Mouse (Mus musculus): ENCODE data around the gene 1190002N15Rik. TPM values are rescaled to one million over a fixed set of nuclear protein-coding genes. Genes with fewer than 3 reads are reported as not detected.

The 1190002N15Rik gene
- total and polyA plus RNA-seq, 3 experiments = 4.7 to 8.8 TPM; not detected in 1

- Histone ChIP-seq H3K27me3 (ENCODE audit: control insufficient read depth in 1 of 2, insufficient read depth in 2 of 2, low read length in 2 of 2) (no peaks in the 10 kb centered on the region), H3K36me3 (ENCODE audit: control insufficient read depth in 1 of 2, insufficient read depth in 2 of 2, low read length in 2 of 2) (peaks cover 0 to 5% of the 10 kb centered on the region in 2 experiments; a peak in 2 of 4 replicates), H3K4me3 (ENCODE audit: control insufficient read depth in 1 of 2, insufficient read depth in 1 of 2, low read depth in 2 of 2, low read length in 2 of 2) (no peak overlapping the region), H3K4me1 (ENCODE audit: control insufficient read depth in 1 of 2, insufficient read depth in 2 of 2, low read length in 2 of 2) (peaks cover 4 to 8% of the 10 kb centered on the region in 2 experiments; a peak in 3 of 4 replicates), H3K79me2 (ENCODE audit: control insufficient read depth, insufficient read depth, low read length, poor library complexity) (no peaks in the 10 kb centered on the region), H3K9ac (ENCODE audit: control insufficient read depth, low read depth, low read length, poor library complexity, severe bottlenecking) (no peak overlapping the region), H3K27ac (ENCODE audit: control insufficient read depth, low read depth, low read length) (no peak overlapping the region), H3K9me3 (replicated peaks; ENCODE audit: insufficient read depth, low read length) (no peaks in the 10 kb centered on the region)
- no peak for DNase-seq (ENCODE audit: low read depth, low spot score)
- TF ChIP-seq CHD1 (IDR thresholded peaks at IDR 0.05; ENCODE audit: low read depth, low read length) (no peak), GATA1 (IDR thresholded peaks at IDR 0.05; ENCODE audit: low read depth, low read length) (no peak), POLR2AphosphoS5 (IDR thresholded peaks at IDR 0.05; ENCODE audit: borderline replicate concordance, low read depth, low read length) (no peak), CHD2 (IDR thresholded peaks at IDR 0.05; ENCODE audit: low read length) (no peak)
These were observed 12.7 kb upstream of the 1190002N15Rik start for GRCm38 (mm10) chr9:94550493-94551095.

GRCm38 (mm10) chr9:94543881-94544280, 6.0 kb upstream of the 1190002N15Rik start:
- no peaks in the 10 kb centered on the region for H3K79me2 ChIP-seq (ENCODE audit: control insufficient read depth, insufficient read depth, low read length, poor library complexity)
- peaks cover 0 to 25% of the 10 kb centered on the region in 2 experiments; a peak in 2 of 4 replicates for H3K36me3 ChIP-seq (ENCODE audit: control insufficient read depth in 1 of 2, insufficient read depth in 2 of 2, low read length in 2 of 2)
- no peaks in the 10 kb centered on the region for H3K9me3 ChIP-seq (replicated peaks; ENCODE audit: insufficient read depth, low read length)
- H3K27ac ChIP-seq (ENCODE audit: control insufficient read depth, low read depth, low read length) = no peak overlapping the region
- H3K4me1 ChIP-seq (ENCODE audit: control insufficient read depth in 1 of 2, insufficient read depth in 2 of 2, low read length in 2 of 2) = peaks cover 11 to 18% of the 10 kb centered on the region in 2 experiments
- TF ChIP-seq MYC (IDR thresholded peaks at IDR 0.05; ENCODE audit: low read depth, low read length) (no peak), NELFE (IDR thresholded peaks at IDR 0.05; ENCODE audit: low read depth, low read length) (no peak), TCF12 (IDR thresholded peaks at IDR 0.05; ENCODE audit: low read depth, low read length) (0 out of 2 replicates have a peak, but pooled peaks have one; percentile 10), GATA1 (IDR thresholded peaks at IDR 0.05; ENCODE audit: low read depth, low read length) (peak; percentile 38; the same call in 1 of the 2 replicates), EP300 (IDR thresholded peaks at IDR 0.05; ENCODE audit: low read depth in 1 of 2, low read length in 2 of 2) (peak; percentile 66 to 68; a peak in 3 of 4 replicates)
- no peak overlapping the region for H3K9ac ChIP-seq (ENCODE audit: control insufficient read depth, low read depth, low read length, poor library complexity, severe bottlenecking)
- no peak overlapping the region for H3K4me3 ChIP-seq (ENCODE audit: control insufficient read depth in 1 of 2, insufficient read depth in 1 of 2, low read depth in 2 of 2, low read length in 2 of 2)
- no peaks in the 10 kb centered on the region for H3K27me3 ChIP-seq (ENCODE audit: control insufficient read depth in 1 of 2, insufficient read depth in 2 of 2, low read length in 2 of 2)
- DNase-seq (ENCODE audit: low read depth, low spot score) = peak; percentile 24

- no peaks in the 10 kb centered on the region for H3K27me3 ChIP-seq (ENCODE audit: control insufficient read depth in 1 of 2, insufficient read depth in 2 of 2, low read length in 2 of 2)
- DNase-seq (ENCODE audit: low read depth, low spot score) = peak; percentile 77
- peak overlapping the region; percentile 57 for H3K27ac ChIP-seq (ENCODE audit: control insufficient read depth, low read depth, low read length)
- peaks cover 11 to 18% of the 10 kb centered on the region in 2 experiments for H3K4me1 ChIP-seq (ENCODE audit: control insufficient read depth in 1 of 2, insufficient read depth in 2 of 2, low read length in 2 of 2)
- peaks cover 0 to 29% of the 10 kb centered on the region in 2 experiments; a peak in 2 of 4 replicates for H3K36me3 ChIP-seq (ENCODE audit: control insufficient read depth in 1 of 2, insufficient read depth in 2 of 2, low read length in 2 of 2)
- peak overlapping the region; percentile 34 for H3K9ac ChIP-seq (ENCODE audit: control insufficient read depth, low read depth, low read length, poor library complexity, severe bottlenecking)
- no peaks in the 10 kb centered on the region for H3K9me3 ChIP-seq (replicated peaks; ENCODE audit: insufficient read depth, low read length)
- peaks cover 10% of the 10 kb centered on the region for H3K79me2 ChIP-seq (ENCODE audit: control insufficient read depth, insufficient read depth, low read length, poor library complexity)
- H3K4me3 ChIP-seq (ENCODE audit: control insufficient read depth in 1 of 2, insufficient read depth in 1 of 2, low read depth in 2 of 2, low read length in 2 of 2) = peak overlapping the region; percentile 16 to 67; a peak in 3 of 4 replicates
- TF ChIP-seq RCOR1 (IDR thresholded peaks at IDR 0.05; ENCODE audit: low read depth, low read length) (0 out of 2 replicates have a peak, but pooled peaks have one; percentile 10), GABPA (IDR thresholded peaks at IDR 0.05; ENCODE audit: low read depth, low read length) (peak; percentile 92), MXI1 (IDR thresholded peaks at IDR 0.05; ENCODE audit: low read depth, low read length) (peak; percentile 83), MAX (IDR thresholded peaks at IDR 0.05; ENCODE audit: low read length) (peak; percentile 73), ETS1 (IDR thresholded peaks at IDR 0.05; ENCODE audit: low read depth, low read length) (peak; percentile 61), SIN3A (IDR thresholded peaks at IDR 0.05; ENCODE audit: low read length) (no peak; the same call in 1 of the 2 replicates), CHD1 (IDR thresholded peaks at IDR 0.05; ENCODE audit: low read depth, low read length) (no peak), CHD2 (IDR thresholded peaks at IDR 0.05; ENCODE audit: low read length) (no peak), MEF2A (IDR thresholded peaks at IDR 0.05; ENCODE audit: extremely low read depth, insufficient replicate concordance, low read depth, low read length, poor library complexity, severe bottlenecking) (no peak), BHLHE40 (IDR thresholded peaks at IDR 0.05; ENCODE audit: borderline replicate concordance, low read depth, low read length) (no peak), ZNF384 (IDR thresholded peaks at IDR 0.05; ENCODE audit: low read depth, low read length) (no peak), TBP (IDR thresholded peaks at IDR 0.05; ENCODE audit: low read depth, low read length) (no peak), USF2 (IDR thresholded peaks at IDR 0.05; ENCODE audit: borderline replicate concordance in 1 of 2, insufficient read depth in 1 of 2, low read depth in 1 of 2, low read length in 2 of 2) (no peak), GATA1 (IDR thresholded peaks at IDR 0.05; ENCODE audit: low read depth, low read length) (0 out of 2 replicates have a peak, but pooled peaks have one; percentile 40), MYC (IDR thresholded peaks at IDR 0.05; ENCODE audit: low read depth, low read length) (no peak), USF1 (IDR thresholded peaks at IDR 0.05; ENCODE audit: low read depth, low read length) (peak; percentile 47), ZC3H11A (IDR thresholded peaks at IDR 0.05; ENCODE audit: low read depth, low read length) (no peak)
These were observed 2.6 kb upstream of the 1190002N15Rik start for GRCm38 (mm10) chr9:94540343-94541095.

Data from MEL (cell line).